Mouse (Mus musculus): ENCODE measurements around the gene Gata2.
"Not testable (repeated sequence)": the region's sequence is repeated elsewhere in the genome, so short reads cannot be mapped to it uniquely, and the experiment has no call there.

The Gata2 gene

DNA sequence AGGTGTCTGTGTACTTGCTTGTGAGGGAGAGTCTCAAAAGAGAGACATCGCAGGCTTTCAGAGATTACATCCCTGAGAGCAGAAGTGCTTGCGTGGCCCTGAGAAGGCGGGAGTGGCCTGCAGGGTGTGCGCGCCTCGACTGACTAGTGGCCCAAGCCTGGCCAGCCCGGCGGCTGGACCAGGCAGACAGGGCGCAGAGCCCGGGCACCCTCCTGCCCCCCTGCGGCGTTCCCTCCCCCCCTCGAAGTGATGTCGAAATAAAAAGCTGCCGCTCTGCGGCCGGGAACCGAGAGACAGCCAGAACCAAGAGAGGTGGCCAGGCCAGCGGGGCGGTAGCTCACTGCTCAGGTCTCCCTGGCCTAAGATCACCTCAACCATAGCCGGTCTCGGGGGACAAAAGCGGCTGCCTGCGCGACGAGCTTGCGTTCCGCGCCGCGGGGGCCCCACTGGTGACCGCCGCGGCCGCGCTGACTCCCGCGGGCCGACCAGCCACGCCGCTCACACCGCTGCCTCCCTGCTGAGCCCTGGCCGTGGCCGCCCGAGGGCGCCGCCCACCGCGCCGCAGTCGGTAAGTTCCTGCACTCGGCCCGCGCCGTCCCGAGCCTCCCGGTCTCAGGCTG, at the start of gene Gata2:
Gene Gata2, plus strand, starts transcription at position 459 of the 620 bp plus-strand sequence.
- DNase-seq (ENCODE audit: low spot score), result peak; percentile 61

DNA sequence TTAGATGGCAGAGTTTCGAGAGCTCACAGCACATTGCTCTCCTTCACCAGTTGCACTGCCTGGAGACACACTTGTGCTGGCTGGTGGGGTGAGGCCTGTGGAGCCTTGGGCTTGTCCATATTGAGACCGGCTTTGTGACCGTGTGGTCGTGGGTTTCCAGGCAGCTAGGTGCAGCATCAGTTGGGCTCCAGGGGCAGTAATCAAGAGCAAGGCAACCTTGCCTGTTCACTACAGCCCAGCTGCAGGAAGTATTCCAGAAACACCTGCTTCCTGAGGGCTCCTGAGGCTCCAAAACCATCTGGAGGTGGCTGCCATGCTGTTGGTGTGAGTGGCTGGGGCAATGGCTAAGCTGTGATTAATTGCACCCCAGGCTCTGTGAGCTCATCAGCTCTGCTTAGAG, 47.9 kb upstream of the Gata2 start:
- no peak for DNase-seq (ENCODE audit: low spot score)

DNA sequence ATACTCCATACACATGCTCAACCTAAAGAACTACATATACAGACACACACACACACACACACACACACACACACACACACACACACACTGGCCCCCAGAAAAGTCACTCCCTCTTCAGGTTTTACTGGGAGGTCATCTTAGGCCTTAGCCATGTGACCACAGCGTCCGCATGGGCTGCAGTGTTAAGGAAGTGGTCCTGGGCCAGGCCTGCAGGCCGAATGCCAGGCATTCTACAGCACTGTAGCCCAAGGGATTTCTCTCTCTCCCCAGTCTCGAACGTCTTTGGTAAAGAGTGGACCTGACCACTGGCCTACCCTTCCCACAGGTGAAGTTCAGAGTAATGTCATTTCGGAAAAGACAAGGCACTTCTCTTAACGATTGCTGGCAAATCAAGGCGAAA, 47.1 kb upstream of the Gata2 start:
- no peak for DNase-seq (ENCODE audit: low spot score)

DNA sequence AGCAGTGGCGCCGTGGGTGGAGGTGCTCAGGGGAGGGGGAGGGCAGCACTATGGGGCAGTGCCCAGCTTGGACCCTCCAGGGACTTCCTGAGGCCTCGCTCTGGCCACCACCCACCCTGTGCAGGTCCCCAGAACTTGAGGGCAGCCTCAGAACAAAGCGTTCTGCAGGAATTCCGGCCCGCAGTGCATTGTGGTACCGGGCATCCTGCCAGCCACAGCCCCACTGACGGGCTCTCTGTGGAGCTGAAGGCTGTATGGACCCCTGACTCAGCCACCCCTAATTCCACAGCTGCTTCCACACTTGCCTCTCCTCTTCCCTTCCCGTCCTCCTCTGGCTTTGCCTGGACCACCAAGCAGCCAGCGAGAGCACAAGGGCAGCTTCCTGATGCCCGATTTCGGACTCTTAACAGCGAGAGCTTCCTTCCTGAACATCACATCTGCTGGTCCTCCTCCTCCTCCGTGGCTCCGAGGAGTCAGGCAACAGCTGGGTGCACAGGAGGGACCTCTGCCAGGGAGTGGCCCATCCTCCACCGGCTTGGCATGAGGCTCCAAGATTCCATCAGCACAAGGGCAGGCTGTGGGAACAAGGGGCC, 46.2 kb upstream of the Gata2 start:
- peak; percentile 61 for DNase-seq (ENCODE audit: low spot score)

DNA sequence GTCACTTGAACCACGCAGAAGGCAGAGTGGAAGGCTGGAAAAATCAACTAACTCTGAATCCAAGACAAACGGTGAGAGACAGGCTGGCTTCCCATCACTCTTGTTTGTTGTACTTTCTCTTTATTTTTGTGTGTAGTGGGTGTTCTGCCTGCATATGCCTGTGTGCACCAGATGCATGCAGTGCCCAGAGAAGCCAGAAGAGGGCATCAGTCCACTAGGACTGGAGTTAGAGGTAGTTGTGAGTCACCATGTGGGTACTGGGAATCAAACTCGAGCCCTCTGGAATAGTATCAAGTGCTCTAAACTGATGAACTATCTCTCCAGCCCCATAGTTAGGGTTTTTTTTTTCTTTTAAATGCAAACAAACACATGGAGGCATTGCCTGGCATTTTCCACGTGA, 42.4 kb upstream of the Gata2 start:
- no peak for DNase-seq (ENCODE audit: low spot score)

DNA sequence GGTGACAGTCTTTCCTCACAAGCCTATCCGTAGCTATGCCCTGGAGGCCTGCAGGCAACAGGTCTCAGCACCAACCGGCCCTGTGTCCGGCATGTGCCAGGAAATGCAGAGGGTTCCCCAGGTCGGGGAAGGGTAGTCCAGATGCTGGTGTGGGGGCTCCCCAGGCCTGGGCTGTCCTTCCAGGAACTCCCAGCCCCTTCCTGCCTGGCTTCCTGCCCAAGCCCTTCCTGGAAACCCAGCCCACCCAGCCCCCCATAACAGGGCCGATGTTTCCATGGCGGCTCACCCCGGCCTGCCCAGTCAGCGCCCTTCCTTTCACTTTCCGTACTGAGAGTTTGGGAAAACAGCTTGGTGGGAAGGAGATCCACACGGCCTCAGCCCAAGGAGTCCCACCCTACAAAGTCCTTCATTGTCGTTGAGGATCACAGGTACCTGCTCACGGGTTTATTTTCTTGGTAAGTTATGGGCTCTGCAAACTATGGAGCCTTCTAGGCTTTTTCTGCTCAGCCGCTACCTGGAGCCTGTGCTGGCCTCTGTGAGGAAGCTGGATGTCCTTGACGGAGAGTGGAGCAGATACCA, 41.5 kb upstream of the Gata2 start:
- peak; percentile 23 for DNase-seq (ENCODE audit: low spot score)

DNA sequence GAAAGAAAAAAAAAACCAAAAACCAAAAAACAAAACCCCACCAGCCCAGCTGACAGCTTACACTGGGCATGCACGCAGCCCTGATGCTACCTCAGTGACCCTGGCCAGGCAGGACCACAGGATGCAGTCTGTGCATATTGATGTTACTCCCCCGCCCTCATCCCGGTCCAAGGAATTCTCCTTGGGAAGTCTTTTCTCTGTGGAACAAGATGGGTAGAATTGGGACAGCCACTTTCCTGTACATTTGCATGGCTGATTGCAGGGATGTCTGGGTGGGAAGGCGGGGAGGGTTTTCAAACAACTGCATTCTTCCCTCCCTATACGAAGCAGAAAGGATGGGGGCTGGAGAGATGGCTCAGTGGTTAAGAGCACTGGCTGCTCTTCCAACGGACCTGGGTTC, 40.7 kb upstream of the Gata2 start:
- no peak for DNase-seq (ENCODE audit: low spot score)

DNA sequence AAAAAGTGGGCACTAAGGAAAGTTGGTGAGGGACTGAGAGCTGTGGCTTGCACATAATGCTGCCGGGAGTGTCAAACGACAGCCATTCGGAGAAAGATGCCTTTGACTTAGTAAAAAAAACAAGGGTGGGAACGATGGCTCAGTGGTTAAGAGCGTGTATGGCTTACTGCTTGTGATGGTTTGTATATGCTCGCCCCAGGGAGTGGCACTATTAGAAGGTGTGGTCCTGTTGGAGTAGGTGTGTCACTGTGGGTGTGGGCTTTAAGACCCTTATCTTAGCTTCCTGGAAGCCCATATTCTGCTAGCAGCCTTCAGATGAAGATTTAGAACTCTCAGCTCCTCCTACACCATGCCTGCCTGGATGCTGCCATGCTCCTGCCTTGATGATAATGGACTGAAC, 38.1 kb upstream of the Gata2 start:
- not testable (repeated sequence) for DNase-seq (ENCODE audit: low spot score)

DNA sequence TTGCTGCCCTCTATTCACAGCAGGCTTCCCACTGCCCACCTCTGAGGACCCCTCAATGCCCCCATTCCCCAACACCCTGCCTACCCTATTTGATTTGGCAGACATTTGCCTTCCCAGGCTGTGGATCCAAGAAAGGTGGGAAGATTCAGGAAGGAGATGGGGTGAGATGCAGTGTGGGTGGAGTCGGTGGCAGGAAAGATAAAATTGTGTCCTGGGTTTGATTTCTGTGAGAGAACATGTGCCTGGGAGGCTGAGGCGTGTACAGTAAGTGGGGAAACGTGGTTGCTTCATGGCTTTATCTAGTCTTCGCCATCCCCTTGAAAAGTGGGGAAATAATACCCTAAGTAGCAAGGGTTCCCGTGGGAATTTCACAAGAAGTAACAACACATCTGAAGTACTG, 34.9 kb upstream of the Gata2 start:
- DNase-seq (ENCODE audit: low spot score), result no peak

DNA sequence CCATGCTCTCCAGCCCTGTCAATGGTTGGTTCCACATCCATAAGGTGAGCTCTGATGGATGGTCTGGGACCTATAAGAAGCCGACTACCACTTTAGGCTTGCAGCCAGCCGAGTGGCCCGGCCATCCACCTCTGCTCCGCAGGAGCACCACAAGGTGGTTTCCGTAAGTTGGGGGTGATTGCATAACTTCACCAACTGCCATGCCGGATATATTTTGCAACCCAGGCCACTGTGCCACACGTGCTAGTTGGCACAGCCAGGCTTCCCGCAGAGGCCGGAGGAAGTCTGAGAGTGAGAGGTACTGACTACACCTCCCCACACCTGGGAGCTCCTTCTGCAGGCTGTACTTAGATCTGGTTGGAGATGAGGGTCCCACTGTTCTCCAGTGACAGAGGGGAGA, 27.6 kb upstream of the Gata2 start:
- no peak for DNase-seq (ENCODE audit: low spot score)

DNA sequence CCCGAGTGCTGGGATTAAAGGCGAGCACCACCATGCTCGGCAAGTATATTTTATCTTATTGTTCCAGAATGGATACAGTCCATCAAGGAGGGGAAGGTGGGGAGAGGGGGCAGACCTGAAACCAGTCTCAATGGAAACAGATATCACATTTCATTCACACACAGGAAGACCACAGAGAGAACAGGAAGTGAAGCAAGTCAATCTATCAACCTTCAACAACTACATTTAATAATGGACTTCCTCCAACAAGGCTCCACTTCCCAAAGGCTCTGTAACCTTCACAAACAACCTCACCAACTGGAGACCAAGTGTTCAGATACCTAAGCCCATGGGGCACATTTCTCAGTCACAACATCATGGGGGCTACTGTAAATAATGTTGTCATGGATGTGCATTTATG, 19.5 kb upstream of the Gata2 start:
- no peak for DNase-seq (ENCODE audit: low spot score)

DNA sequence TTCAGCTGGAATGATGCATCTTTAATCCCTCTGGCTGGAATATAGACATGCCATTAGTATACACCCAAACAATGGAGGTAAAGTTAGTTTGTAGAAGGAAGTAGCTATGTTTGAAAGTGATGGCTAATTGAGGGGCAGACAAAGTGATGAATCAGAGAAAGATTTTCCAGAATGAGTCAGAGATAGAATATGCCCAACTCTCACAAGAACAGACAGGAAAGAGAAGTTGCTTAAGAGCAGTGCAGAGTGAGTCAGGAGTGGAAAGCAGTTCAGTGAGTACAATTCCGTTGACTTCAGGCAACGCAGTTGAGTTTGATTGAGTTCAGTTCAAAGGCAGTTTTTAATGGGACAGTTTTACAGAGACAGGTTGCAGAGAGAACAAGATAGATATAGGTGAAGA, 19.0 kb upstream of the Gata2 start:
- no peak for DNase-seq (ENCODE audit: low spot score)

DNA sequence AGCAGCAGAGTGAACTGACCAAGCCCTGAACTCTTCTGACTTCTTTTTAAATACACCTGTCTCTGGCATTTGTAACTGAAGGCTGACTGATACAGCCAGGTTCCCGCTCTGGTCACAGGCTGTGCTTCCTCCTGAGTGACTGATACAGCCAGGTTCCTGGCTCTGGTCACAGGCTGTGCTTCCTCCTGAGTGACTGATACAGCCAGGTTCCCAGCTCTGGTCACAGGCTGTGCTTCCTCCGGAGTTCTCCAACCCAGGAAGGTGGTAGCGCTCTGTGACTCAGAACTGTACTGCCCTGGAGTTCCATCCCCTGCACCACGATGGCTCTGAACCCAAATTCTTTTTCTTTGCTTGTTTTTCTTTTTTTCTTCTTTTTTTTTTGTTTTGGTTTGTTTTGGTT, 9.0 kb upstream of the Gata2 start:
- DNase-seq (ENCODE audit: low spot score), result no peak

DNA sequence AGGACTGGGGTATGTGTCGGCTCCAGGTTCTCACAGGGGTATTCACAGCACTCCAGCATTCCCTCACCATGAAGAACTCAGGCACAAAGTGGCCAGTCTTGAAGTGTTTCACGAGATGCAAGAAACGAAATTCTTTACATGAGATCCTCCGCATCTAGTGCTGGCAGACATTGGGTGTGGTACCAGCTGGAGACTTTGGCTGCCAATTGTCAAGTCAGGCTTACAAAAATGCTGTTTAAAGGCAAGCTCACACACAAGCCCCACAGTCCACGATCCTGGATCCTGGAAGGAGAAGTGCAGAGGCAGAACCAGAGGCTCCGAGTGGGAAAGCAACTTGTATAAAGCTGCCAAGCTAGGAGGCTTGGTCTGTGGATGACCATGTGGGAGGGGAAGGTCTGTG, 5.5 kb upstream of the Gata2 start:
- no peak for DNase-seq (ENCODE audit: low spot score)

DNA sequence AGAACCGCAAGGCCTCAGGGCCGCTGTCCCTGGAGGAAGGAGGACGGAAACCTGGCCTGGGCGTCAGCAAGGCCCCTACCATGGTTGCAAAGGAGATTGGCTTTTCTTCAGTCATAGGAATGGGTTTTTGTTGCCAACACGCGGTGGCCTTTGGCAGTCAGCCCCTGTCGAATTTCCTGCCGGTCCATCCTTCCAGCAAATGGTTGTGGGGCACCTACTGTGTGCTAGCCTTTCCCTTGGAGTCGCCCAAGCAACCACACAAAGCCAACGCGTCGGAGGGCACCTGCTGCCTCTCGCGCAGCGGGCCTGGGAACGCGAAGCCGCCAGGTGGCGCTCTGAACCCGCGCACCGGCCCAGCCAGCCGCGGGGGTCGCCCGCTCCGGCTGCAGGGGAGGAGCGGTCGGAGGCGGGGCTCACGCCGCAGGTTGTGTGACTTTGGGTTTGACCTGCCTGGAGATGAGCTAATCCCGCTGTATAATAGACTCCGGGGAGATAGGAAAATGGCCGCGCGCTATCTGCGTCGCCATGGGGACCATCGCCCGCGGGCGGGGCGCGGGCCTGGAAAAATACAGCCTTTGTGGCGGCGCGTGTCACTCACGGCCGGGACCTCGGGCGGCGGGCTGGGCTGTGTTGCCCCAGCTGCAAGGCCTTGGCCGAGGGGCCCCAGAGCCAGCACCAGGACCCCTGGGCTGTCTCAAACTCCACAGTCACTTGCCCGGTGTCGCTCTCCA, 4.2 kb upstream of the Gata2 start:
- DNase-seq (ENCODE audit: low spot score), result peak; percentile 84

DNA sequence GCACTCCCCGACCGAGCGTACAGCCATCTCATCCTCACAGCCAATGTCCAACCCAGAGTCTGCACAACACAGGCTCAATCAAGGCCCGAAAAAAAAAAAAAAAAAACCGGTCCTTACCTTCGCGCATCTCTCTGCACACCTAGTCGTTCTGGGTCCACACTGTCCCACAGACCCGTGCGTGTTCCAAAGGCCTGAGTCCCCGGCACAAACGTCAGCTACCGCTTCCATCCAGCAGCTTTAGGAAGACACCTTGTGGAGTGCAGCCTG, 3.7 kb upstream of the Gata2 start:
- no peak for DNase-seq (ENCODE audit: low spot score)

DNA sequence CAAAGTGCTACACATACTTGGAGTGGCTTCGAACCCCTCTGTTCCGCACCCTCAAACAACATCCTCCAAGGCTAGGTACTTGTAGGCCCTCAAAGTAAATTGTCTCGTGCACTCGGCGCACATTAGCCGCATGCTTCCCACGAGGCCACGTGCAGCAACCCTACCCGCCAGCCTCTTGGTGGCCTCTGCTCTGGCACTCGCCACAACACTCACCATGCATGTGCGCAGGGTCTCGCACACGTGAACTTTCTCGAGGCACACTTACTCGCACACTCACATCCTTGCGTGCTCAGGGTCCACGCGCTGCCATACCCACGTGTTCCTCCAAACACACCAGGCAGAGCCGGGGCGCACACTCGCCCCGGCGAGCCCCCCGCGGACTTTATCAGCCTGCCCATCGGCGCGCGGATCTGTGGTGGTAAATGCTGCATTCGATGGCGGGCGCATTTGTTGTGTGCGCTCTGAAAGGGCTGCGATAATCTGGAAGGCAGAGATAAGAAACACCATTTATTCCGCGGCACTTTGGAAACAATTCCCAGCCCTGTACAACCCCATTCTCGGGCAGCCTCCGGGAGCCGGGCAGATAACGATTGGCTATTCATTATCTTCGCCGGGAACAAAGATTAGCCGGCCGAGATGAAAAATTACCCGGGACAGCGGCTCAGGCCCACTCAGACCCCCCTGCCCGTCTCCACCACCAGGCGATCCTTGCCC, 3.2 kb upstream of the Gata2 start:
- no peak for DNase-seq (ENCODE audit: low spot score)

DNA sequence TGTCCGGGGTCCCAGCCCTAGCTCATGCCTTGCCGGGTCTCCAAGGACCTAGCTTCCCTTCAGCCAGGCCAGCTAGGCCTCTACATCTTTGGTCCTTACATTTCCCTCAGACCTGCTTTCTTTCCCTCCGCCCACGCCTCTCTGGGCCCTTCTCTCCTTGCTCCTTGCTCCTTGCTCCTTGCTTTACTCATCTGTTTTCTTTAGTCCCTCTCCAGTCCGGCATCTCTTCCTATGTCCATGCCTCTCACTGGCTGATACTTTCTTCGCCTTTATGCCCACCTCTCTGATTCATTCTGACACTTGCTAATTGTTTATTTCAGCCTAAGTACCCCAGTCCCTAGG, 2.7 kb upstream of the Gata2 start:
- DNase-seq (ENCODE audit: low spot score), result no peak

DNA sequence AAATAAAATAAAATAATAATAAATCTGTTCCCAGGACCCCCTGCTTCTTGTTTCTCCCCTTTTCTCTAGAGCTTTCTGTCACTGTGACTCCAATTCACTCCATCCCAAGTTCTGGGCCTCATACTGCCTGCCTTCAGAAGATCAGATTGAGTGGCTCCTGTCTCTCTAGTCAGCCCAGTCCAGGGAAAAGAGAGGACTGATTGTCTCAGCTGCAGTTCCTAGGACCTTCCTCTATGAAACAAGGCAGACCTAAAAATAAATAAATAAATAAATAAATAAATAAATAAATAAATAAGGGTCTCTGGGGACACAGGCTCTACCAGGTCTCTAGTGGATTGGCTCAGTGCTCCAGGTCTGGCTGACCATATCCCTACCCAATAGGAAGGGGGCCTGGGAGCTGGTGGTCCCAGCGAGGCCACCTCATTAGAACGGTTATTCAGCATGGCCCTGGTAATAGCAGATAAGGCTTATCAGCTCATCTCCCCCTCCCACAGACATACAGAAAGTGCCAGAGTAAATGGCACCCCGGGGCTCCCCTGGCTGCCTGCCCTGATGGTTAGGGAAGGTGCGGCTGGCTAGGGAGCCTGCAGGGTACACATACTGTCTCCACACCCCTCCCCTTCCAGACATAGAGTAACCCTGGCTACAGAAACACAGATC, 2.1 kb upstream of the Gata2 start:
- DNase-seq (ENCODE audit: low spot score), result no peak

DNA sequence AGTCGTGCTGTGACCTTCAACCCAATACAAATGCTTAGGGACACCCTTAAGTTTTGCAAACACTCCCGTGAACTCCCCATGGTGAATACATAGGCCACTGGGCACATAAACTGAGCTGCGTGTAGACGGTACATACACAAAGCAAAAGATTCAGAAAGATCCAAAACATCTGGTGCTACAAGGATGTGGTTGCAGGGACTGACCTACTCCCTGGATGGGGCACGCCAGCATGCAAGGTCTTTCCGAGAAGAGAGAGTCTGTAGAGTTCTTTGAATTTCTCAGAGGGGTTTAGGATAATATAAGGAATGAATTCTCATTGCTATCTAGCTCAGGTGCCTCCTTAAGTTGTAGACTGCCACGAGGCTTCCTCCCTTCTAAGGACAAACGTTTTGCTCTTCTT, 935 bp upstream of the Gata2 start:
- no peak for DNase-seq (ENCODE audit: low spot score)

DNA sequence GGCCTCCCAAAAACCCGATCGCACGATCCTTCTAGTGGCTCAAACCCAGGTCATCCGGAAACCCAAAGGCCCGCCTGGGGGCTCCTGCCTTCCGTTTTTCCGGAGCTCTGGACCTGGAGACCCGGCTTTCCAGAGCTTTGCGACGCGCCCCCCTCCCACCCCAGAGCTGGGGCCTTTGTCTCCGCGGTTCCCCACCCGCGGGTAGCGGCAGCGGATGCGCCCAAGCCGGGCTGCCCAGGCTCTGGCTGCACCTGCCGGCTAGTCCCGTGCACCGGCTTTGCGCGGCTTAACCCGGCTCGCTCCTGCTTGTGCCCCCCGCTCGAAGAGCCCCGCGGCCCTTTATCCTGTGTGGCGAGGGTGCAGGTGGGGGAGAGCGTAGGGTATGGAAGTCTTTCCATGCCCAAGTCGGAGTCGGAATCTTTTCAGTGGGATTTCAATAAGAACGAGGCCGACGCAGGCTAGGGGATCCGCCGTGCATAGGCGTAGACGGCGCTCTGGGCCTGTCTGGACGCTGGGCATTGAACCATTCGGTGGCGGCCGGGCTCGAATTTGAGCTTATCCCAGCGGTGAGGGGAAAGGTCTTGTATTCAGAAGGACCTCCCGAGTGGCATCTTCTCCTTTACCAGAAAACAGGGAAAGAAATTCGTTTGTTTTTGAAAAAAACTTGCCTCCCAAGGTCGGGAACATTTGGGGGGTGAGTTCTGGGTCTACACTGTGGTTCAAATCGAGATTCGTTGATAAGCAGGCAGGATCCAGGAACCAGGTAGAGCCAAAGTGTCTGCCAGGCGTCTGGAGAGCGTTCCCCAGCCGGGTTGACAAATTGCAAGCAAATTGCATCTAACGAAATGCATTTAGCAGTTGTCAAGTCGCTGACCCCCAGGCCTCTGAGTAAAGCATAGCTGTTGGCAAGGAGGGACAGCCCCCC, 624 bp downstream of the Gata2 start:
- no peak for DNase-seq (ENCODE audit: low spot score)

DNA sequence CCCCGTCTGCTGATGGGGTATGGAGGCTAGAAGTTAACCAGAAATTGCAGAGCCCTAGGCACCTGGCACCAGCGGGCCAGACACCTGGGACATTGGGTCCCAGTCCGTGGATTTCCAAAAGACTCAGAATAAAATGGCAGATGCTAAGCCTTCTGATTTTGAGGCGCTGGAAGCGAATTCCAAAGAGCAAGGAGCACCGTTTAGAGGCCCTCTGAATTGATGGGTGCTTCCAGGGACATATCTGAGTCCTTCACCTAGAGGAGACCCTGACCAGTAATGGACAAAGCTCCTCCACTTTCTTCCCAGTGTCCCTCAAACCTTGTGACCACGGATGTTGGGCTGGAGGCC, 1.3 kb downstream of the Gata2 start:
- DNase-seq (ENCODE audit: low spot score), result no peak
